Mouse (Mus musculus): ENCODE measurements around the gene Dydc1.
"Not testable (repeated sequence)": the region's sequence is repeated elsewhere in the genome, so short reads cannot be mapped to it uniquely, and the experiment has no call there.

The Dydc1 gene

GRCm38 (mm10) chr14:41072229-41072943 is at the start of gene Dydc1:
Gene Dydc1 (plus strand): TSS chr14:41072911.
- DNase-seq (ENCODE audit: low spot score): peak; percentile 73

GRCm38 (mm10) chr14:41025087-41025486 is 47.6 kb upstream of the Dydc1 start:
- DNase-seq (ENCODE audit: low spot score): no peak

- DNase-seq (ENCODE audit: low spot score): no peak
Observed at GRCm38 (mm10) chr14:41025594-41026284, 47.0 kb upstream of the Dydc1 start.

GRCm38 (mm10) chr14:41029303-41029702 is 43.4 kb upstream of the Dydc1 start:
- no peak for DNase-seq (ENCODE audit: low spot score)

GRCm38 (mm10) chr14:41030989-41031513 is 41.7 kb upstream of the Dydc1 start:
- no peak for DNase-seq (ENCODE audit: low spot score)

GRCm38 (mm10) chr14:41033135-41034110 is 39.3 kb upstream of the Dydc1 start:
- peak; percentile 93 for DNase-seq (ENCODE audit: low spot score)

- DNase-seq (ENCODE audit: low spot score): peak; percentile 76
Observed at GRCm38 (mm10) chr14:41035146-41035798, 37.4 kb upstream of the Dydc1 start.

- no peak for DNase-seq (ENCODE audit: low spot score)
Observed at GRCm38 (mm10) chr14:41047402-41047801, 25.3 kb upstream of the Dydc1 start.

GRCm38 (mm10) chr14:41050471-41050870 is 22.2 kb upstream of the Dydc1 start:
- DNase-seq (ENCODE audit: low spot score): no peak

GRCm38 (mm10) chr14:41052481-41052880 is 20.2 kb upstream of the Dydc1 start:
- DNase-seq (ENCODE audit: low spot score): no peak

- not testable (repeated sequence) for DNase-seq (ENCODE audit: low spot score)
Observed at GRCm38 (mm10) chr14:41053190-41053589, 19.5 kb upstream of the Dydc1 start.

GRCm38 (mm10) chr14:41065168-41065567 is 7.5 kb upstream of the Dydc1 start:
- no peak for DNase-seq (ENCODE audit: low spot score)

GRCm38 (mm10) chr14:41066416-41066815 is 6.3 kb upstream of the Dydc1 start:
- DNase-seq (ENCODE audit: low spot score): no peak

GRCm38 (mm10) chr14:41069108-41069507 is 3.6 kb upstream of the Dydc1 start, which contains the start of gene Dydc2:
Gene Dydc2 (minus strand): TSS chr14:41069208.
- DNase-seq (ENCODE audit: low spot score): no peak

GRCm38 (mm10) chr14:41070343-41070742 is 2.4 kb upstream of the Dydc1 start:
- no peak for DNase-seq (ENCODE audit: low spot score)

- no peak for DNase-seq (ENCODE audit: low spot score)
Observed at GRCm38 (mm10) chr14:41072944-41073275, 199 bp downstream of the Dydc1 start.

- no peak for DNase-seq (ENCODE audit: low spot score)
Observed at GRCm38 (mm10) chr14:41082408-41082807, 9.7 kb downstream of the Dydc1 start.

GRCm38 (mm10) chr14:41087509-41087908 is 14.8 kb downstream of the Dydc1 start:
- peak; percentile 31 for DNase-seq (ENCODE audit: low spot score)

GRCm38 (mm10) chr14:41090777-41091176 is 18.1 kb downstream of the Dydc1 start:
- peak; percentile 41 for DNase-seq (ENCODE audit: low spot score)

GRCm38 (mm10) chr14:41094114-41094513 is 21.4 kb downstream of the Dydc1 start:
- peak; percentile 23 for DNase-seq (ENCODE audit: low spot score)

GRCm38 (mm10) chr14:41096296-41096860 is 23.7 kb downstream of the Dydc1 start:
- DNase-seq (ENCODE audit: low spot score): no peak
